Mouse (Mus musculus) liver, postnatal 0 days (tissue): Measurements from ENCODE around the gene Gm20388.

ENCODE experiments used
- CTCF ChIP-seq: sonication (generic); IDR thresholded peaks from 2 replicates; pipeline ENCODE4 v1.5.1; 2016; ENCODE audit warnings: antibody characterized with exemption, low read depth
- EP300 ChIP-seq: IDR thresholded peaks from 2 replicates; pipeline ENCODE4 v1.6.1; 2016; ENCODE audit warnings: antibody characterized with exemption, low read depth, mild to moderate bottlenecking

- TF ChIP-seq CTCF (no peak), EP300 (no peak)
These were observed 2964.5 kb downstream of the Gm20388 start for GRCm38 (mm10) chr8:122875186-122875585.
